Mouse (Mus musculus) CD4-positive, CD25-positive, alpha-beta regulatory T cell, adult 4 months (primary cell): ENCODE measurements around the gene Ubap1l. TPM values are rescaled to one million over a fixed set of nuclear protein-coding genes. Genes with fewer than 3 reads are reported as not detected.

Source experiments
- ATAC-seq: one replicate; pipeline ENCODE4 v1.8.0; 2017
- polyA plus RNA-seq, 2 experiments: library from polyadenylated mRNA; unstranded; fragments of 100-300 nt; shearing (Covaris generic); gene quantifications; one replicate each; pipeline ENCODE4 v1.2.1; 2017

The Ubap1l gene
- polyA plus RNA-seq, 2 experiments from 2014 or later, result not detected

DNA sequence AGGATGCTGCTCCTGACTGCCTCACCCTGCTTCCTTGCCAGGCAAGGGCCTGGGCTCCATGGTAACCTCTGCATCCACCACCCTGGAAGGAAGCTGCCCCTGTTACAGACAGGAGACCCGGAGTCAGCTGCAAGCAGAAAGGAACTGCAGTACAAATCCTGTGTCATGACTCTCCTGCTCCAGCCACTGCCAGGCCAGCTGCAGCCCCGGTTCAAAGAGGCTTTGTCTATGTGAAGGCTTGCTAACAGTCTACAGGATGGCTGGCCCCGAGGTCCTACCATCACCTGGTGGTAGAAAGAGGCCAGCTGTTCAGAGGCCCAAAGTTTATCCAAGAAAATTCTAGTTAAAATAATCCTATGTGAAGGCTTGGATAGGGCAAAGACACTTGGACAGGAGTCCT lies 50.5 kb downstream of the Ubap1l start:
- no peak for ATAC-seq

DNA sequence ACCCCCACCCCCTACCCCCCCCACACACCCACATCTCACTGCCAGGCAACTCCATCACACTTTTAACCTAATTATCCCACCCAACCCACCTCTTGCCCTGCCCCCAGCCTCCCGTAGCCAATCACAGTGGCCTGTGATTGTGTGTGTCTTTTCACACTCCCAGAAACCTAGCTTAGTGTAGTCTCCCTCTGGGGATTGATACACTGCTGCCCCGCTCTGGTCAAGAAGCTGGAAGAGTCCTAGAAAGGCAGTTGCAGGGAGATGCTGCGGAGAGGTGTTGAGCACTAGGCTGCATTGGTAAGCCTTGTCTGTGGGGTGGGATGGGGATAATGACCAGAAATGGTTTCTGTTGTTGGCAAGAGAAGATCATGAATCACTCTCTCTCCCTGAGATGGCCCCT lies 56.9 kb downstream of the Ubap1l start:
- no peak for ATAC-seq

DNA sequence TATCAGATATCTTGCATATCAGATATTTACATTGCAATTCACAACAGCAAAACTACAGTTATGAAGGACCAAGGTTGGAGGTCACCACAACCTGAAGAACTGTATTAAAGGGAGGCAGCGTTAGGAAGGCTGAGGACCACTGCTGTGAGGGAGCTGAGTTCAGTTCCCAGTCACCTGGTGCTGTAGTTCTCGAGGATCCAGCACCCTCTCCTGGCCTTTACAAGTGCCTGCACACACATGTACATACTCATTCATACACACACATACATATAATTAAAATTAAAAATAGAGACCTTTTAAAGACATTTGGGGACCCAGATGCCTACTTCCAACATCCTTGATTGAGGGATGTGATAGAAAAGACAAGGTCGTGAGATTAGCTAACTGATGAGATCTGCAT lies 58.8 kb downstream of the Ubap1l start:
- ATAC-seq, result no peak

DNA sequence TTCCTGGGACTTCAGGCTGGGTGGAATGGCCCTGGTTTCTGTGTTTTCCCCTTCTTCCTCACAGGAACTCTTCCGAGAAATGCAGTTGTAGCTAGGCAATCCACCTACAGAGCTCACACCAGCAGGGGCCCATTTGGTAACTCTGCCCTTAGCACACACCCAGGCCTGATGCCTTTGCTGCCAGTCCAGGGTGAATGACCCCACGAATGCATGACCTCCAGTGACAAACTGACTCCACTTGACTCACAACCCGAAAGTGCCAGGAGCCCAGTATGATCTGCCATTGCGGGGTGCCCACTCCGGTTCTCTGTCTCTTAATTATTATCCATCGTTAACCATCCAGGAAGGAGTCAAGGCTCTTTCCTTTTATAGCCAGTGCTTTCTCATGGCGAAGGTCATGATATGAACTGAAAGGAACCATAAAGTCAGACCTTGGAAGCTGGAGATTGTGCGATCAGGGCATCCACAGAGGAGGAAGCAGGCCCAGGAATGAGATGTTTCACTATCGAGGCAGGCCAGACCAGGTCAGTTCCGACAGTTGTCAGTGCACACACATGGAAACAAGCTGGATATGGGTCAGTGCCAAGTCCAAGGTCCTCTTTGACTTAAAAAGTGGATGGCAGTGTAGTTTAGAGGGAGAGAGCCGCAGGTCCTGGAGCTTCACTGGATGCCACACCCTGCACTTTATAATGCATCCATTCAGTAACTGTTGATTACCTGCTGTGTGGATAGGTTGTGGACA lies 62.1 kb downstream of the Ubap1l start, which contains the start of gene Slc51b:
Gene Slc51b, minus strand, starts transcription at position 196 of the 742 bp plus-strand sequence.
- ATAC-seq, result no peak

DNA sequence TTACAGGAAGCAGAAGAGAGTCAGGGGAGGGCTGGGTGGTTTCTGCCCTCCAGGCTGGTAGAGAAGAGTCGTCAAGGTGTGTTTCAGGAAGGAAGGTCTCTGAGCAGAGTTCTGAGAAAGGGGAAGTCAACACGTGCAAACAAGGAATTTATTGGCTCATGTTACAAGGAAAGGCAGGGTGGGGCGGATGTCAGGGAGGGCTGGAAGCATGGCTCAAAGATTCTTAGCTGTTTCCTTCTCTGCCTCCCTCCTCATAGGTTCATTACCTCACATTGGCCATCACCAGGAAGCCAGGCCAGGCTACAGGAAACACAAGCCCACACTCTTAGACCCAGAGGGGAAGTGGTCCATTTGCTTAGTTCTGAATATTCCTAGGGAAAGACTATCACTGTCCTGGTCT lies 63.6 kb downstream of the Ubap1l start:
- no peak for ATAC-seq

DNA sequence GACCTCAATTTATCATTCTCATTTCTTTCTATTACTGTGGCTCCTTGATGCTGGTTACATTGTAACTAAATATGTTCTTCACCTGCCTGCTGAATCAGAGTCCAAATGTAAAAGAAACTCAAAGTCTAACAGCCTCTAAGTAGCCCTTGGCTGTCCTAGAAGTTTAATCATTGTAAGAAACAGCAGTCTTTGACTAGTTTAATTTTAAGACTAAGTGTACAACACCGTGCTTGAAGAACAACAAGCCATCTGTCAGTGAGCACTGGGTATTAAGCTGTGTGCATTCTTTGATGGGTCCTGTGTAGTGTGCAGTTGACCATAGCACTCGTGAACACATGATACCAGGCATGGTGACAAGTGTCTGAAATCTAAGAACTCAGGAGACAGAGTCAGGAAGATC lies 66.7 kb downstream of the Ubap1l start:
- no peak for ATAC-seq

DNA sequence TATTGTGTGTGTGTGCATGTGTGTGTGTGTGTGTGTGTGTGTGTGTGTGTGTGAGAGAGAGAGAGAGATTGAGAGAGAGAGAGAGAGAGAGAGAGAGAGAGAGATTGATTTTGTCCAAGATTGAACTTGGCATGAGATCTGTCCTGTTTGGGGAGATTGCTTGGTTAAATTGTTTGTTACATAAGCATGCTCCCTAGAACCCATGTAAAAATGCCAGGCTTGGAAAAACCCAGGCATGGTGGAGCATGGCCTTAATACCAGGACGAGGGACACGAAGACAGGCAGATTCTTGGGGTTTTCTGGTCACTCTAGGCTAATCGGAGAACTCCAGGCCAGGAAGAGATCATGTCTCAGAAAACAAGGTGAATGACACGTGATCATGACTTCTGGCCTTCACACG lies 67.2 kb downstream of the Ubap1l start:
- ATAC-seq, result no peak

Other genes starting within 250 kb of the Ubap1l start
- not detected for gene Igdcc3, start 219.9 kb upstream of the Ubap1l start, polyA plus RNA-seq
- 1 to 10 TPM; 6.4 to 7.5 TPM for gene Parp16, start 165.7 kb upstream of the Ubap1l start, polyA plus RNA-seq
- not detected for gene Cilp, start 95.9 kb upstream of the Ubap1l start, polyA plus RNA-seq
- gene Clpx, start 66.8 kb upstream of the Ubap1l start, polyA plus RNA-seq, result 10 to 100 TPM; 35.2 to 36.3 TPM
- 1 to 10 TPM; 4.5 to 7.7 TPM for gene Pdcd7, start 14.9 kb upstream of the Ubap1l start, polyA plus RNA-seq
- not detected for gene Kbtbd13, start 30.6 kb downstream of the Ubap1l start, polyA plus RNA-seq
- not detected for gene Rasl12, start 37.5 kb downstream of the Ubap1l start, polyA plus RNA-seq
- gene Slc51b, start 61.9 kb downstream of the Ubap1l start, polyA plus RNA-seq, result not detected
- gene Mtfmt, start 74.7 kb downstream of the Ubap1l start, polyA plus RNA-seq, result 10 to 100 TPM; 29.3 to 31.7 TPM
- 10 to 100 TPM; 76.6 to 78.9 TPM for gene Spg21, start 99.9 kb downstream of the Ubap1l start, polyA plus RNA-seq
- gene Ankdd1a, start 159.2 kb downstream of the Ubap1l start, polyA plus RNA-seq, result under 1 TPM in 1 of 2 experiments, not detected in 1; 0.35 TPM
- 10 to 100 TPM; 53.6 to 81.0 TPM for gene Plekho2, start 219.0 kb downstream of the Ubap1l start, polyA plus RNA-seq
- 1 to 10 TPM in 1 of 2 experiments, under 1 TPM in 1; 0.73 to 1.1 TPM for gene Pif1, start 226.1 kb downstream of the Ubap1l start, polyA plus RNA-seq